Comparison of ENCODE assay signal across 22 mouse cellular contexts in genomic region chr7:65140832-65141231, GRCm38 (mm10).
"Had no signal": no experiment of that assay in that cellular context is flagged by ENCODE, and none has a peak within 500 bp of the region (broad histone marks: within the 10 kb centered on the region; RNA-seq: fewer than 3 reads in every experiment).

No protein-coding gene starts in this region.

- DNase-seq: heart, postnatal 10 days; heart, postnatal 14 days; heart, postnatal 36 days; heart, postnatal 4 days; kidney, adult 11 months; kidney, adult 18-20 months; kidney, adult 2 months; kidney, adult 8-10 months; kidney, adult 9 months; kidney, postnatal 10 days; kidney, postnatal 14 days; kidney, postnatal 25 days; kidney, postnatal 36 days; kidney, postnatal 4 days; layer of hippocampus, adult 9-11 months; layer of hippocampus, postnatal 36 days had no signal

- ATAC-seq: hindbrain, embryonic 16.5 days; hindbrain, postnatal 0 days; inflammation-experienced regulatory T-cells, adult 6 months; intestine, embryonic 15.5 days; intestine, embryonic 16.5 days; intestine, postnatal 0 days had no signal
